Mouse (Mus musculus): ENCODE measurements at regions not wholly inside any gene's neighbourhood (a gene's known extent, or its start where the extent isn't known, plus 50 kb on each side); places are given as distances from the start of the nearest gene placed in this dataset.

- TF ChIP-seq CEBPB (IDR thresholded peaks at IDR 0.05; ENCODE audit: insufficient read depth, poor library complexity, severe bottlenecking) (no peak), POLR2A (IDR thresholded peaks at IDR 0.05; ENCODE audit: insufficient read length, low read depth) (no peak), E2F4 (IDR thresholded peaks at IDR 0.05; ENCODE audit: insufficient read depth) (no peak), TCF3 (IDR thresholded peaks at IDR 0.05; ENCODE audit: insufficient read length, low read depth) (no peak), SRF (IDR thresholded peaks at IDR 0.05; ENCODE audit: control insufficient read depth, insufficient read length, low read depth) (no peak), REST (IDR thresholded peaks at IDR 0.05; ENCODE audit: insufficient read depth, insufficient read length) (no peak), MAX (IDR thresholded peaks at IDR 0.05; ENCODE audit: low read depth) (no peak)
Observed at GRCm38 (mm10) chr14:106608341-106608927, 502.4 kb downstream of the Trim52 start.

All from myocyte (in vitro differentiated cells).